Mouse (Mus musculus): ENCODE measurements around the gene Etv1. TPM values are rescaled to one million over a fixed set of nuclear protein-coding genes. Genes with fewer than 3 reads are reported as not detected.

The Etv1 gene
- total and polyA plus RNA-seq, 3 experiments: not detected

- Histone ChIP-seq H3K9ac (ENCODE audit: control insufficient read depth, low read depth, low read length, poor library complexity, severe bottlenecking) (no peak overlapping the region), H3K79me2 (ENCODE audit: control insufficient read depth, insufficient read depth, low read length, poor library complexity) (no peaks in the 10 kb centered on the region), H3K36me3 (ENCODE audit: control insufficient read depth in 1 of 2, insufficient read depth in 2 of 2, low read length in 2 of 2) (no peaks in the 10 kb centered on the region), H3K4me3 (ENCODE audit: control insufficient read depth in 1 of 2, insufficient read depth in 1 of 2, low read depth in 2 of 2, low read length in 2 of 2) (no peak overlapping the region), H3K4me1 (ENCODE audit: control insufficient read depth in 1 of 2, insufficient read depth in 2 of 2, low read length in 2 of 2) (no peaks in the 10 kb centered on the region), H3K9me3 (replicated peaks; ENCODE audit: insufficient read depth, low read length) (no peaks in the 10 kb centered on the region), H3K27ac (ENCODE audit: control insufficient read depth, low read depth, low read length) (no peak overlapping the region), H3K27me3 (ENCODE audit: control insufficient read depth in 1 of 2, insufficient read depth in 2 of 2, low read length in 2 of 2) (no peaks in the 10 kb centered on the region)
- TF ChIP-seq MXI1 (IDR thresholded peaks at IDR 0.05; ENCODE audit: low read depth, low read length) (no peak), POLR2AphosphoS5 (IDR thresholded peaks at IDR 0.05; ENCODE audit: borderline replicate concordance, low read depth, low read length) (no peak), ZC3H11A (IDR thresholded peaks at IDR 0.05; ENCODE audit: low read depth, low read length) (no peak)
- DNase-seq (ENCODE audit: low read depth, low spot score): no peak
These were observed 14.5 kb downstream of the Etv1 start for GRCm38 (mm10) chr12:38793697-38794096.

- Histone ChIP-seq H3K4me3 (ENCODE audit: control insufficient read depth in 1 of 2, insufficient read depth in 1 of 2, low read depth in 2 of 2, low read length in 2 of 2) (no peak overlapping the region), H3K27me3 (ENCODE audit: control insufficient read depth in 1 of 2, insufficient read depth in 2 of 2, low read length in 2 of 2) (no peaks in the 10 kb centered on the region), H3K9ac (ENCODE audit: control insufficient read depth, low read depth, low read length, poor library complexity, severe bottlenecking) (no peak overlapping the region), H3K4me1 (ENCODE audit: control insufficient read depth in 1 of 2, insufficient read depth in 2 of 2, low read length in 2 of 2) (no peaks in the 10 kb centered on the region), H3K27ac (ENCODE audit: control insufficient read depth, low read depth, low read length) (no peak overlapping the region), H3K36me3 (ENCODE audit: control insufficient read depth in 1 of 2, insufficient read depth in 2 of 2, low read length in 2 of 2) (no peaks in the 10 kb centered on the region), H3K9me3 (replicated peaks; ENCODE audit: insufficient read depth, low read length) (no peaks in the 10 kb centered on the region), H3K79me2 (ENCODE audit: control insufficient read depth, insufficient read depth, low read length, poor library complexity) (no peaks in the 10 kb centered on the region)
- DNase-seq (ENCODE audit: low read depth, low spot score): no peak
- no peak for TF ChIP-seq POLR2AphosphoS5 (IDR thresholded peaks at IDR 0.05; ENCODE audit: borderline replicate concordance, low read depth, low read length)
- TF ChIP-seq POLR2AphosphoS2 (IDR thresholded peaks at IDR 0.05; ENCODE audit: low read length): no peak
- TF ChIP-seq MAX (IDR thresholded peaks at IDR 0.05; ENCODE audit: low read length): no peak
- no peak for TF ChIP-seq HCFC1 (IDR thresholded peaks at IDR 0.05; ENCODE audit: low read depth, low read length)
- no peak for TF ChIP-seq UBTF (IDR thresholded peaks at IDR 0.05; ENCODE audit: borderline replicate concordance, insufficient read depth, low read depth, low read length)
- no peak for TF ChIP-seq ZNF384 (IDR thresholded peaks at IDR 0.05; ENCODE audit: low read depth, low read length)
- TF ChIP-seq MAFK (IDR thresholded peaks at IDR 0.05; ENCODE audit: borderline replicate concordance, low read depth, low read length): no peak
- TF ChIP-seq MYC (IDR thresholded peaks at IDR 0.05; ENCODE audit: low read depth, low read length): no peak
- TF ChIP-seq SMC3 (IDR thresholded peaks at IDR 0.05; ENCODE audit: low read depth, low read length): no peak
- TF ChIP-seq TAL1 (IDR thresholded peaks at IDR 0.05; ENCODE audit: low read length): no peak
- TF ChIP-seq MXI1 (IDR thresholded peaks at IDR 0.05; ENCODE audit: low read depth, low read length): no peak
- no peak for TF ChIP-seq CHD2 (IDR thresholded peaks at IDR 0.05; ENCODE audit: low read length)
- TF ChIP-seq BHLHE40 (IDR thresholded peaks at IDR 0.05; ENCODE audit: borderline replicate concordance, low read depth, low read length): no peak
- TF ChIP-seq GATA1 (IDR thresholded peaks at IDR 0.05; ENCODE audit: low read depth, low read length): no peak
- no peak for TF ChIP-seq ZC3H11A (IDR thresholded peaks at IDR 0.05; ENCODE audit: low read depth, low read length)
These were observed 27.9 kb downstream of the Etv1 start for GRCm38 (mm10) chr12:38807031-38807430.

GRCm38 (mm10) chr12:38812392-38812791 lies 33.2 kb downstream of the Etv1 start:
- Histone ChIP-seq H3K9ac (ENCODE audit: control insufficient read depth, low read depth, low read length, poor library complexity, severe bottlenecking) (no peak overlapping the region), H3K27ac (ENCODE audit: control insufficient read depth, low read depth, low read length) (no peak overlapping the region), H3K4me3 (ENCODE audit: control insufficient read depth in 1 of 2, insufficient read depth in 1 of 2, low read depth in 2 of 2, low read length in 2 of 2) (no peak overlapping the region), H3K27me3 (ENCODE audit: control insufficient read depth in 1 of 2, insufficient read depth in 2 of 2, low read length in 2 of 2) (no peaks in the 10 kb centered on the region), H3K79me2 (ENCODE audit: control insufficient read depth, insufficient read depth, low read length, poor library complexity) (no peaks in the 10 kb centered on the region), H3K4me1 (ENCODE audit: control insufficient read depth in 1 of 2, insufficient read depth in 2 of 2, low read length in 2 of 2) (no peaks in the 10 kb centered on the region), H3K9me3 (replicated peaks; ENCODE audit: insufficient read depth, low read length) (no peaks in the 10 kb centered on the region), H3K36me3 (ENCODE audit: control insufficient read depth in 1 of 2, insufficient read depth in 2 of 2, low read length in 2 of 2) (no peaks in the 10 kb centered on the region)
- no peak for DNase-seq (ENCODE audit: low read depth, low spot score)
- TF ChIP-seq MAX (IDR thresholded peaks at IDR 0.05; ENCODE audit: low read length): no peak
- TF ChIP-seq MAFK (IDR thresholded peaks at IDR 0.05; ENCODE audit: borderline replicate concordance, low read depth, low read length): no peak
- TF ChIP-seq SIN3A (IDR thresholded peaks at IDR 0.05; ENCODE audit: low read length): no peak
